Comparison of ENCODE assay signal across 13 mouse cellular contexts in genomic region chr1:126024518-126024917, GRCm38 (mm10).
A peak's percentile ranks its signal among the peaks of the same experiment; 100 is the strongest.
DNase-seq lines count a peak whose midpoint lies in the region; ATAC-seq and TF ChIP-seq lines count a peak whose summit lies in the region.
"Had no signal": no experiment of that assay in that cellular context is flagged by ENCODE, and none has a peak within 500 bp of the region (broad histone marks: within the 10 kb centered on the region; RNA-seq: fewer than 3 reads in every experiment).

No protein-coding gene starts in this region.

- H3K36me3 ChIP-seq in hindbrain, embryonic 14.5 days (replicated peaks; ENCODE audit: control insufficient read depth, insufficient read depth) = peaks cover 18% of the 10 kb centered on the region
- peaks cover 27% of the 10 kb centered on the region for H3K36me3 ChIP-seq in hindbrain, embryonic 12.5 days
- no peaks in the 10 kb centered on the region for H3K36me3 ChIP-seq in stomach, embryonic 16.5 days (ENCODE audit: control insufficient read depth, insufficient read depth, low read length)
- no peaks in the 10 kb centered on the region for H3K36me3 ChIP-seq in stomach, postnatal 0 days (ENCODE audit: control insufficient read depth, insufficient read depth, low read length)
- H3K36me3 ChIP-seq: heart, embryonic 13.5 days; liver, embryonic 15.5 days had no signal

- peak; percentile 69; the same call in 1 of the 2 replicates for ATAC-seq in hindbrain, embryonic 14.5 days (ENCODE audit: low FRiP score)
- ATAC-seq in hindbrain, embryonic 12.5 days (ENCODE audit: low FRiP score) = no peak
- ATAC-seq in stomach, embryonic 16.5 days (ENCODE audit: insufficient read depth, low FRiP score) = 0 out of 2 replicates have a peak, but pooled peaks have one; percentile 21
- no peak for ATAC-seq in stomach, postnatal 0 days (ENCODE audit: low FRiP score, low TSS enrichment)
- ATAC-seq: activated CD4-positive, CD25-positive, alpha-beta regulatory T cell, adult 4 months; midbrain, embryonic 13.5 days had no signal

- no peak overlapping the region for H3K27ac ChIP-seq in hindbrain, embryonic 14.5 days
- no peak overlapping the region for H3K27ac ChIP-seq in hindbrain, embryonic 12.5 days
- H3K27ac ChIP-seq in stomach, embryonic 16.5 days (ENCODE audit: low read length) = no peak overlapping the region
- H3K27ac ChIP-seq in stomach, postnatal 0 days (replicated peaks) = no peak overlapping the region
- H3K27ac ChIP-seq: heart, embryonic 13.5 days; liver, embryonic 15.5 days; midbrain, embryonic 13.5 days had no signal

- TF ChIP-seq EP300 in stomach, postnatal 0 days (optimal IDR thresholded peaks at IDR 0.05) = no peak

- H3K9ac ChIP-seq in hindbrain, embryonic 14.5 days = no peak overlapping the region
- no peak overlapping the region for H3K9ac ChIP-seq in hindbrain, embryonic 12.5 days
- H3K9ac ChIP-seq in stomach, embryonic 16.5 days (ENCODE audit: low read length) = no peak overlapping the region
- H3K9ac ChIP-seq in stomach, postnatal 0 days (ENCODE audit: low read length) = no peak overlapping the region
- H3K9ac ChIP-seq: heart, embryonic 13.5 days; liver, embryonic 15.5 days; midbrain, embryonic 13.5 days had no signal

- DNase-seq in hindbrain, embryonic 14.5 days (ENCODE audit: low spot score) = peak; percentile 49
- no peak for DNase-seq in stomach, postnatal 0 days (ENCODE audit: low spot score)
- peak; percentile 3 to 4 for DNase-seq in left cerebral cortex, adult 18-20 months (ENCODE audit: low spot score in 2 of 2)
- no peak for DNase-seq in ovary, postnatal 14 days (ENCODE audit: low spot score)
- no peak for DNase-seq in thymus, postnatal 10 days (ENCODE audit: low spot score in 2 of 2)
- DNase-seq: kidney, adult 9 months; thymus, adult 2 months had no signal

- no peaks in the 10 kb centered on the region for H3K9me3 ChIP-seq in hindbrain, embryonic 14.5 days (ENCODE audit: control insufficient read depth, low read length)
- H3K9me3 ChIP-seq in hindbrain, embryonic 12.5 days (replicated peaks) = no peaks in the 10 kb centered on the region
- H3K9me3 ChIP-seq in stomach, embryonic 16.5 days (replicated peaks; ENCODE audit: control insufficient read depth, low read length) = no peaks in the 10 kb centered on the region
- H3K9me3 ChIP-seq in stomach, postnatal 0 days (ENCODE audit: control insufficient read depth, low read length) = no peaks in the 10 kb centered on the region
- H3K9me3 ChIP-seq: heart, embryonic 13.5 days; liver, embryonic 15.5 days; midbrain, embryonic 13.5 days had no signal

- no peak for TF ChIP-seq CTCF in stomach, postnatal 0 days (IDR thresholded peaks at IDR 0.05; ENCODE audit: low read depth)

- 71% methylated on average over 6 of the region's 6 CpGs for WGBS in hindbrain, embryonic 14.5 days
- 83% methylated on average over 6 of the region's 6 CpGs for WGBS in hindbrain, embryonic 12.5 days
- WGBS in stomach, embryonic 16.5 days = 52% methylated on average over 6 of the region's 6 CpGs
- 48% methylated on average over 6 of the region's 6 CpGs for WGBS in stomach, postnatal 0 days

- H3K4me2 ChIP-seq in hindbrain, embryonic 14.5 days (replicated peaks) = no peak overlapping the region
- no peak overlapping the region for H3K4me2 ChIP-seq in hindbrain, embryonic 12.5 days (replicated peaks)
- H3K4me2 ChIP-seq in stomach, embryonic 16.5 days (ENCODE audit: low read depth, low read length) = no peak overlapping the region
- no peak overlapping the region for H3K4me2 ChIP-seq in stomach, postnatal 0 days (replicated peaks; ENCODE audit: low read depth)
- H3K4me2 ChIP-seq: heart, embryonic 13.5 days; liver, embryonic 15.5 days; midbrain, embryonic 13.5 days had no signal

- no peaks in the 10 kb centered on the region for H3K4me1 ChIP-seq in hindbrain, embryonic 14.5 days (replicated peaks; ENCODE audit: control insufficient read depth, insufficient read depth, low read length)
- no peaks in the 10 kb centered on the region for H3K4me1 ChIP-seq in hindbrain, embryonic 12.5 days
- no peaks in the 10 kb centered on the region for H3K4me1 ChIP-seq in stomach, embryonic 16.5 days (ENCODE audit: control insufficient read depth, insufficient read depth, low read length)
- no peaks in the 10 kb centered on the region for H3K4me1 ChIP-seq in stomach, postnatal 0 days (replicated peaks; ENCODE audit: control insufficient read depth, insufficient read depth)
- H3K4me1 ChIP-seq: heart, embryonic 13.5 days; liver, embryonic 15.5 days; midbrain, embryonic 13.5 days had no signal

- no peak overlapping the region for H3K4me3 ChIP-seq in hindbrain, embryonic 14.5 days (replicated peaks; ENCODE audit: low read length)
- H3K4me3 ChIP-seq in hindbrain, embryonic 12.5 days = no peak overlapping the region
- H3K4me3 ChIP-seq in stomach, embryonic 16.5 days (replicated peaks; ENCODE audit: low read length) = no peak overlapping the region
- no peak overlapping the region for H3K4me3 ChIP-seq in stomach, postnatal 0 days (ENCODE audit: low read depth, low read length)
- H3K4me3 ChIP-seq: heart, embryonic 13.5 days; liver, embryonic 15.5 days; midbrain, embryonic 13.5 days had no signal

- H3K27me3 ChIP-seq in hindbrain, embryonic 14.5 days (ENCODE audit: control insufficient read depth, insufficient read depth, low read length) = no peaks in the 10 kb centered on the region
- no peaks in the 10 kb centered on the region for H3K27me3 ChIP-seq in hindbrain, embryonic 12.5 days
- no peaks in the 10 kb centered on the region for H3K27me3 ChIP-seq in stomach, embryonic 16.5 days (ENCODE audit: control insufficient read depth, insufficient read depth, low read length)
- no peaks in the 10 kb centered on the region for H3K27me3 ChIP-seq in stomach, postnatal 0 days (ENCODE audit: control insufficient read depth, insufficient read depth, low read length)
- H3K27me3 ChIP-seq: heart, embryonic 13.5 days; liver, embryonic 15.5 days; midbrain, embryonic 13.5 days had no signal

Comparison
In these comparisons a context has a peak if more than half of its experiments do, and no peak if none do; other contexts are left out.
1. ATAC-seq: peak in hindbrain, embryonic 14.5 days (single experiment) and stomach, embryonic 16.5 days (single experiment); none in hindbrain, embryonic 12.5 days (single experiment) and stomach, postnatal 0 days (single experiment).
2. DNase-seq: peak in hindbrain, embryonic 14.5 days (single experiment) and left cerebral cortex, adult 18-20 months (2 of 2); none in stomach, postnatal 0 days (single experiment), ovary, postnatal 14 days (single experiment) and thymus, postnatal 10 days (0 of 2).